Mouse (Mus musculus): ENCODE data around the gene Lpp.
A peak's percentile ranks its signal among the peaks of the same experiment; 100 is the strongest.

The Lpp gene

GRCm38 (mm10) chr16:24471801-24472200 lies 78.5 kb downstream of the Lpp start:
- DNase-seq (ENCODE audit: low read depth) = no peak

- no peak for DNase-seq (ENCODE audit: low read depth)
Observed at GRCm38 (mm10) chr16:24473966-24474365, 80.7 kb downstream of the Lpp start.

GRCm38 (mm10) chr16:24474781-24475180 lies 81.5 kb downstream of the Lpp start:
- no peak for DNase-seq (ENCODE audit: low read depth)

- no peak for DNase-seq (ENCODE audit: low read depth)
Observed at GRCm38 (mm10) chr16:24475305-24475947, 82.1 kb downstream of the Lpp start.

GRCm38 (mm10) chr16:24476911-24477401 lies 83.6 kb downstream of the Lpp start:
- no peak for DNase-seq (ENCODE audit: low read depth)

GRCm38 (mm10) chr16:24478006-24478405 lies 84.7 kb downstream of the Lpp start:
- no peak for DNase-seq (ENCODE audit: low read depth)

GRCm38 (mm10) chr16:24478851-24479250 lies 85.5 kb downstream of the Lpp start:
- no peak for DNase-seq (ENCODE audit: low read depth)

- DNase-seq (ENCODE audit: low read depth) = no peak
Observed at GRCm38 (mm10) chr16:24482648-24483047, 89.3 kb downstream of the Lpp start.

GRCm38 (mm10) chr16:24483527-24484101 lies 90.3 kb downstream of the Lpp start:
- no peak for DNase-seq (ENCODE audit: low read depth)

- DNase-seq (ENCODE audit: low read depth) = no peak
Observed at GRCm38 (mm10) chr16:24487782-24488241, 94.5 kb downstream of the Lpp start.

GRCm38 (mm10) chr16:24489516-24490285 lies 96.4 kb downstream of the Lpp start:
- no peak for DNase-seq (ENCODE audit: low read depth)

- DNase-seq (ENCODE audit: low read depth) = peak; percentile 95
Observed at GRCm38 (mm10) chr16:24490751-24491485, 97.6 kb downstream of the Lpp start.

- DNase-seq (ENCODE audit: low read depth) = no peak
Observed at GRCm38 (mm10) chr16:24491486-24491758, 98.1 kb downstream of the Lpp start.

GRCm38 (mm10) chr16:24492194-24492940 lies 99.1 kb downstream of the Lpp start:
- DNase-seq (ENCODE audit: low read depth) = no peak

GRCm38 (mm10) chr16:24494531-24494930 lies 101.2 kb downstream of the Lpp start:
- peak; percentile 71 for DNase-seq (ENCODE audit: low read depth)

GRCm38 (mm10) chr16:24495461-24495860 lies 102.2 kb downstream of the Lpp start:
- DNase-seq (ENCODE audit: low read depth) = no peak

- no peak for DNase-seq (ENCODE audit: low read depth)
Observed at GRCm38 (mm10) chr16:24496635-24497034, 103.3 kb downstream of the Lpp start.

- DNase-seq (ENCODE audit: low read depth) = no peak
Observed at GRCm38 (mm10) chr16:24497413-24497812, 104.1 kb downstream of the Lpp start.

GRCm38 (mm10) chr16:24498103-24498659 lies 104.9 kb downstream of the Lpp start:
- no peak for DNase-seq (ENCODE audit: low read depth)

- DNase-seq (ENCODE audit: low read depth) = no peak
Observed at GRCm38 (mm10) chr16:24501197-24501596, 107.9 kb downstream of the Lpp start.

GRCm38 (mm10) chr16:24501628-24502294 lies 108.5 kb downstream of the Lpp start:
- DNase-seq (ENCODE audit: low read depth) = no peak
